ENCODE assay signal across 11 mouse cellular contexts in genomic region chr17:66362287-66363016, GRCm38 (mm10).
DNase-seq lines count a peak whose midpoint lies in the region; ATAC-seq and TF ChIP-seq lines count a peak whose summit lies in the region.
"Had no signal": no experiment of that assay in that cellular context is flagged by ENCODE, and none has a peak within 500 bp of the region (broad histone marks: within the 10 kb centered on the region; RNA-seq: fewer than 3 reads in every experiment).

No protein-coding gene starts in this region.

- 57% methylated on average over 14 of the region's 15 CpGs for WGBS in lung, postnatal 0 days
- WGBS in intestine, embryonic 16.5 days = 67% methylated on average over 14 of the region's 15 CpGs
- 76% methylated on average over 15 of the region's 15 CpGs for WGBS in kidney, embryonic 16.5 days
- 72% methylated on average over 14 of the region's 15 CpGs for WGBS in stomach, postnatal 0 days

- no peak for TF ChIP-seq EP300 in lung, postnatal 0 days (IDR thresholded peaks at IDR 0.05)
- no peak for TF ChIP-seq EP300 in stomach, postnatal 0 days (optimal IDR thresholded peaks at IDR 0.05)

- H3K9ac ChIP-seq in lung, postnatal 0 days (replicated peaks; ENCODE audit: low read depth) = no peak overlapping the region
- no peak overlapping the region for H3K9ac ChIP-seq in intestine, embryonic 16.5 days (ENCODE audit: low read depth, low read length)
- H3K9ac ChIP-seq in kidney, embryonic 16.5 days (replicated peaks; ENCODE audit: low read length) = no peak overlapping the region
- no peak overlapping the region for H3K9ac ChIP-seq in stomach, postnatal 0 days (ENCODE audit: low read length)

- H3K9me3 ChIP-seq in lung, postnatal 0 days (ENCODE audit: low read length) = no peaks in the 10 kb centered on the region
- no peaks in the 10 kb centered on the region for H3K9me3 ChIP-seq in intestine, embryonic 16.5 days (ENCODE audit: control insufficient read depth, low read length)
- H3K9me3 ChIP-seq in kidney, embryonic 16.5 days (ENCODE audit: low read length) = no peaks in the 10 kb centered on the region
- H3K9me3 ChIP-seq in stomach, postnatal 0 days (ENCODE audit: control insufficient read depth, low read length) = no peaks in the 10 kb centered on the region

- intact Hi-C loops in gastrocnemius, postnatal 36 days (cut with DNase I) = no loop called here

- no peaks in the 10 kb centered on the region for H3K27me3 ChIP-seq in lung, postnatal 0 days (replicated peaks; ENCODE audit: insufficient read depth, low read length)
- H3K27me3 ChIP-seq in intestine, embryonic 16.5 days (replicated peaks; ENCODE audit: control insufficient read depth, insufficient read depth, low read length) = no peaks in the 10 kb centered on the region
- H3K27me3 ChIP-seq in kidney, embryonic 16.5 days (ENCODE audit: insufficient read depth, low read length) = no peaks in the 10 kb centered on the region
- H3K27me3 ChIP-seq in stomach, postnatal 0 days (ENCODE audit: control insufficient read depth, insufficient read depth, low read length) = no peaks in the 10 kb centered on the region
- H3K27me3 ChIP-seq: CH12.LX had no signal

- DNase-seq in lung, postnatal 0 days (ENCODE audit: low spot score) = peak; percentile 55
- DNase-seq in lung, postnatal 25 days (ENCODE audit: low spot score) = no peak
- no peak for DNase-seq in stomach, postnatal 0 days (ENCODE audit: low spot score)
- DNase-seq in thymus, postnatal 36 days = no peak
- no peak for DNase-seq in spleen, postnatal 14 days (ENCODE audit: low spot score in 2 of 2)
- DNase-seq in gastrocnemius, postnatal 36 days = no peak
- DNase-seq: right cerebral cortex, postnatal 4 days had no signal

- H3K27ac ChIP-seq in lung, postnatal 0 days (ENCODE audit: low read length) = peak overlapping the region; percentile 15; the same call in 1 of the 2 replicates
- H3K27ac ChIP-seq in intestine, embryonic 16.5 days (ENCODE audit: low read length) = no peak overlapping the region
- no peak overlapping the region for H3K27ac ChIP-seq in kidney, embryonic 16.5 days (ENCODE audit: low read length)
- no peak overlapping the region for H3K27ac ChIP-seq in stomach, postnatal 0 days (replicated peaks)
- H3K27ac ChIP-seq: left cerebral cortex, adult 2 months had no signal

- ATAC-seq in lung, postnatal 0 days = peak; percentile 14
- ATAC-seq in intestine, embryonic 16.5 days = peak; percentile 64
- peak; percentile 84 for ATAC-seq in kidney, embryonic 16.5 days (ENCODE audit: low FRiP score, low TSS enrichment)
- peak; percentile 46; the same call in 1 of the 2 replicates for ATAC-seq in stomach, postnatal 0 days (ENCODE audit: low FRiP score, low TSS enrichment)

- H3K36me3 ChIP-seq in lung, postnatal 0 days (ENCODE audit: insufficient read depth, low read length) = 0 out of 2 replicates have a peak, but pooled peaks cover 6% of the 10 kb centered on the region
- no peaks in the 10 kb centered on the region for H3K36me3 ChIP-seq in intestine, embryonic 16.5 days (ENCODE audit: control insufficient read depth, insufficient read depth, low read length)
- no peaks in the 10 kb centered on the region for H3K36me3 ChIP-seq in kidney, embryonic 16.5 days (ENCODE audit: insufficient read depth, low read length)
- H3K36me3 ChIP-seq in stomach, postnatal 0 days (ENCODE audit: control insufficient read depth, insufficient read depth, low read length) = no peaks in the 10 kb centered on the region

- TF ChIP-seq CTCF in lung, postnatal 0 days (IDR thresholded peaks at IDR 0.05) = no peak
- no peak for TF ChIP-seq CTCF in stomach, postnatal 0 days (IDR thresholded peaks at IDR 0.05; ENCODE audit: low read depth)

- peaks cover 5% of the 10 kb centered on the region; the same call in 1 of the 2 replicates for H3K4me1 ChIP-seq in lung, postnatal 0 days (ENCODE audit: insufficient read depth, low read depth, low read length)
- 0 out of 2 replicates have a peak, but pooled peaks cover 4% of the 10 kb centered on the region for H3K4me1 ChIP-seq in intestine, embryonic 16.5 days (ENCODE audit: control insufficient read depth, insufficient read depth, low read length)
- H3K4me1 ChIP-seq in kidney, embryonic 16.5 days (ENCODE audit: insufficient read depth, low read length) = peaks cover 20% of the 10 kb centered on the region
- H3K4me1 ChIP-seq in stomach, postnatal 0 days (replicated peaks; ENCODE audit: control insufficient read depth, insufficient read depth) = peaks cover 4% of the 10 kb centered on the region; the same call in 1 of the 2 replicates

- H3K4me2 ChIP-seq in lung, postnatal 0 days (replicated peaks; ENCODE audit: low read depth, low read length) = no peak overlapping the region
- no peak overlapping the region for H3K4me2 ChIP-seq in intestine, embryonic 16.5 days (ENCODE audit: low read depth, low read length)
- H3K4me2 ChIP-seq in kidney, embryonic 16.5 days (replicated peaks; ENCODE audit: low read depth, low read length) = 0 out of 2 replicates have a peak overlapping the region, but pooled peaks have one; percentile 8
- H3K4me2 ChIP-seq in stomach, postnatal 0 days (replicated peaks; ENCODE audit: low read depth) = no peak overlapping the region

- H3K4me3 ChIP-seq in lung, postnatal 0 days (ENCODE audit: low read depth, low read length) = no peak overlapping the region
- no peak overlapping the region for H3K4me3 ChIP-seq in intestine, embryonic 16.5 days (ENCODE audit: low read length)
- no peak overlapping the region for H3K4me3 ChIP-seq in kidney, embryonic 16.5 days (ENCODE audit: low read length)
- no peak overlapping the region for H3K4me3 ChIP-seq in stomach, postnatal 0 days (ENCODE audit: low read depth, low read length)
- H3K4me3 ChIP-seq: left cerebral cortex, adult 2 months had no signal

Comparison
In these comparisons a context has a peak if more than half of its experiments do, and no peak if none do; other contexts are left out.
1. ATAC-seq: peak in every context shown above with its lines; median percentile 84 in kidney, embryonic 16.5 days; 64 in intestine, embryonic 16.5 days; 46 in stomach, postnatal 0 days; 14 in lung, postnatal 0 days.